Mouse (Mus musculus): Measurements from ENCODE around the gene Il10rb. TPM values are rescaled to one million over a fixed set of nuclear protein-coding genes. Genes with fewer than 3 reads are reported as not detected.
A peak's percentile ranks its signal among the peaks of the same experiment; 100 is the strongest.

Il10rb gene
- 6.9 and 8.9 TPM in 2 replicates for polyA plus RNA-seq (2016; fragmentation: Nextera tagmentation; extraction: Ambion mirVana)

DNA sequence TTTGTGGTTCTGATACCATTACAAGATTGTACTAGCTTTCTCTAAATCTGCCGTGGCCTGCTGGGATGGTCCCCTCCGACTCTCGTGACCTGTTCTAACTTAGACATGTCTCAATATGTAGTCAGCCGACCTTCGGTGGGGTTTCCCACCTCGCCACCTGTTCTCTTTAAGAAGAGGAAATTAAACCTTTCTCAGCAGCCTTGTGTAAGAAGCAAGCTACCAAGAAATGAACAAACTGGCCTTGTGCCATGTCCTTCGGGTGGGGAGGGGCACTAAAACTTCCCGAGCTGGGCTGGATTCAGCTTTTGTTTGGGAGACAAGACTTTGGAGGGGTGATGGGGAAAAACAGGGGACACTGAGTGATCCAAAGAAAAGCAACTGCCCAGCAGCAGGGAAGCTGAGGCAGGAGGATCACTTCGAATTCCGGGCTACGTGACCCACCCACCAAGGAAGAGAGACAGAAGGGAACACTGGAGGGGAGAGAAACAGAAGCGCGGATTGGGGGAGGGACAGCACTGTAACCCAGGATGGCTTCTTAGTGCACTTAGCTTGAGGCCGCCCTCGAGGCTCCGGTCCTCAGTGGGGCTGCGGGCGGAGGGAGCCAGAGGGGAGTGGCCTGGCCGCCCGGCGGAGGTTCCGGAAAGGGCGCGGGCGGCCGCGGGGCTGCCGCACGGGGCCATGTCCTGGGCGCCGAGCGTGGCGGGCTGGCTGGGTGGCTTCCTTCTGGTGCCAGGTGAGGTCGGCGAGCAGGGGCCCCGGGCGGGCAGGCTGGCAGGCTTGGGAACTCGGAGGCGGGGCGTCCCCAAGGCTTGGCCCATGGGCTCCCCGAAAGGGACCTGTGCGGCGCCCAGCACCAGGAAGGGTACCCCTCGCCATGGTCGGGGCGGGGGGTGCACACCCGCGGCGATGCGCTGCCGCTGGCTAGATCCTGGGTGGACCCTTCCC, at the start of gene Il10rb:
Il10rb (plus strand) TSS at position 525 of the 945 bp plus-strand sequence.
- Histone ChIP-seq H3K27ac (replicated peaks) (peak within 1 kb of the TSS; percentile 86), H3K27me3 (ENCODE audit: low read depth, poor library complexity, severe bottlenecking) (peaks cover 21% of the 10 kb centered on the region; the same call in 1 of the 2 replicates), H3K4me3 (peak within 1 kb of the TSS; percentile 82), H3K36me3 (peaks cover 18% of the 10 kb centered on the region), H3K4me1 (peaks cover 21% of the 10 kb centered on the region), H3K9me3 (replicated peaks) (no peaks in the 10 kb centered on the region)
- peak; percentile 55 for DNase-seq (ENCODE audit: low spot score)
- WGBS = 7% methylated on average over 51 of the region's 51 CpGs

DNA sequence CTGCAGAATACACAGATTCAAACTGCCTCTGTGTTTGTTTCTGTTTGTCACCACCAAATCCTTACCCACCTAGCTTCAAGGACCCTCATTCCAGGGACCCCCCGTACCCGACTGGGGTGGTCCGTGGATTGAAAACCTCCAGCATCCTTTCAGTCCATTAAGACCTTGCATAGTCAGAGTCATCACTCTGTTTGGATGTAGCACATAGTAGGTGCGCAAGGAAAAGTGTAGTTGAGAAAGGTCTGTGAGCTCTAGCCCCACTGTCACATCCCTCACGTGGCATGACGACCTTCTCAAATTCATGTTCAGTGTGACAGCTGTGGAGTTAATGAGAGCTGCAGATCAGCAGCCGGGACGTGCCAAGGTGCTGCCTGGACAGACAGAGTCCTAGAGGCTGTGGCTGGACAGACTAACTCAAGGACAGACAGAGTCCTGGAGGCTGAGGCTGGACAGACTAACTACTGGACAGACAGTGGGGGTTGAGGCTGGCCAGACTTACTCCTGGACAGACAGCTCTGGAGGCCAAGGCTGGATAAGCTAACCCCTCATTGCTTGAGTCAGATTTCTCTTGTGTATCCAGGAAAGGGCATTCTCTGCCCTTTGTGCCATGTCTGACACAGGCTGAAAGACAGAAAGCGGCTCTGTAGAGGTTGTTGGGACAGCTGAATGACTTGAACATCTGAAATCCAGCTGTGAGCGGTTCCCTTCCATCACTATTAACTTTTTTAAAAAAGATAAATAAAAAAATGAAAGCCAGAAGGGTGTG, 49.0 kb upstream of the Il10rb start:
- no peak for DNase-seq (ENCODE audit: low spot score)
- no peak overlapping the region for H3K4me3 ChIP-seq
- H3K36me3 ChIP-seq = no peaks in the 10 kb centered on the region
- H3K27ac ChIP-seq (replicated peaks) = no peak overlapping the region
- H3K9me3 ChIP-seq (replicated peaks) = no peaks in the 10 kb centered on the region
- H3K27me3 ChIP-seq (ENCODE audit: low read depth, poor library complexity, severe bottlenecking) = peaks cover 33% of the 10 kb centered on the region
- H3K4me1 ChIP-seq = no peaks in the 10 kb centered on the region; the same call in 1 of the 2 replicates
- WGBS = 80% methylated on average over 10 of the region's 10 CpGs

DNA sequence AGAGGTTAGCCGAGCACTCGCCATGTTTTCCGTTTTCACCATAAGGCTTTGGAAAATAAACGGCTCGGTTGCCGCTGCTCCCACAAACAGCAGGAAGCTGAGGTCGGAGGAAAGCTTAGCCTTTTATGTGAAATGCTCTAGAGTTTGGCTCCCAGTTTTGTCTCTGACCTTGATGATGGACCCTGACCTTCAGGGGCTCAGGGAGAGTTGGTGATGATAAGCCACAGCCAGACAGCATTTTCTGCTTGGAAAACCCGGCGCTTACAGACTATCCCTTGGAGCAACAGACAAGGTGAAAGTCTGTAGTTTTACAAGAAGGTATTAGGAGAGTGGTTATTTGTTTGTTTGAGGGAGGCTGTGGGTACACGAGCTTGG, 48.5 kb upstream of the Il10rb start:
- H3K4me1 ChIP-seq = peaks cover 2% of the 10 kb centered on the region; the same call in 1 of the 2 replicates
- H3K36me3 ChIP-seq = no peaks in the 10 kb centered on the region
- H3K4me3 ChIP-seq = no peak overlapping the region
- H3K27me3 ChIP-seq (ENCODE audit: low read depth, poor library complexity, severe bottlenecking) = peaks cover 30% of the 10 kb centered on the region
- no peak for DNase-seq (ENCODE audit: low spot score)
- no peak overlapping the region for H3K27ac ChIP-seq (replicated peaks)
- WGBS = 58% methylated on average over 10 of the region's 10 CpGs
- no peaks in the 10 kb centered on the region for H3K9me3 ChIP-seq (replicated peaks)

DNA sequence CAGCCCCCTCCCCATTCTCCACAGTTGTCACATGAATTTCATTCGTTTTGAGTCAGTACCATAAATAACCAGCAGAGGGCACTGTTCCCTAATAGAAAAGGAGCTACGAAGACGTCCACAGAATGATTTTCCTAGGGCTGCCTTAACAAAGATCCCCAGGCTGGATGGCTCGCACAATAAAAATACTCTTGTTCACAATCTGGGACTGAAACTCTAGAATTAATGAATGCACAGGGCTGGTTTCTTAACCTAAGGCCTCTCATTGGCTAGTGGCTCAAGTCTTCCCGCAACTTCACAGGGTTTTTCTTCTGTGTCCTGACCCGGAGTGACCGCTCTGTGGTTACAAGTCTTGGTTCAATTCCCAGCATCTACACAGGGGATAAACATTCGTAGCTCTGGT, 47.4 kb upstream of the Il10rb start:
- Histone ChIP-seq H3K4me1 (peaks cover 8% of the 10 kb centered on the region), H3K4me3 (no peak overlapping the region), H3K36me3 (no peaks in the 10 kb centered on the region), H3K9me3 (replicated peaks) (no peaks in the 10 kb centered on the region), H3K27ac (replicated peaks) (no peak overlapping the region; the same call in 1 of the 2 replicates), H3K27me3 (ENCODE audit: low read depth, poor library complexity, severe bottlenecking) (peaks cover 19% of the 10 kb centered on the region)
- WGBS = 44% methylated on average over 8 of the region's 8 CpGs
- peak; percentile 41 for DNase-seq (ENCODE audit: low spot score)

DNA sequence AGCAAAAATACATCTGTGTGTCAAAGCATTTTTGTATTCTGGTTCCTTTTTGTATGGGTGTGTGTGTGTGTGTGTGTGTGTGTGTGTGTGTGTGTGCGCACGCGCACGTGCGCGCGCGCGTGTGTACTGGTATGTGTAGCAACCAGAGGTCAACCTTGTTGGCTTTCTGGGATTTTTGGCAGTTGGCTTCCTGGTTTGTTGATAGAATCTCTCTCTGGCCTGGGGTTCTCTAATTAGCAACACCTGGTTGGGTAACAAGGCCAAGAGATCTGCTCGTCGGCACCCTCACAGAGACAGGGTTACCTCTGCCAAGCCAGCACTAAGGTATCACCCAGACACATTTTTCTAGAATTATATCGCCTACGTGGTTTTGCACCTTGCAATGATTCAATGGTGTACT, 46.4 kb upstream of the Il10rb start:
- no peaks in the 10 kb centered on the region for H3K9me3 ChIP-seq (replicated peaks)
- H3K27me3 ChIP-seq (ENCODE audit: low read depth, poor library complexity, severe bottlenecking) = peaks cover 10% of the 10 kb centered on the region; the same call in 1 of the 2 replicates
- 91% methylated on average over 13 of the region's 13 CpGs for WGBS
- H3K4me3 ChIP-seq = no peak overlapping the region
- no peaks in the 10 kb centered on the region for H3K36me3 ChIP-seq
- H3K27ac ChIP-seq (replicated peaks) = no peak overlapping the region
- H3K4me1 ChIP-seq = peaks cover 8% of the 10 kb centered on the region
- no peak for DNase-seq (ENCODE audit: low spot score)

DNA sequence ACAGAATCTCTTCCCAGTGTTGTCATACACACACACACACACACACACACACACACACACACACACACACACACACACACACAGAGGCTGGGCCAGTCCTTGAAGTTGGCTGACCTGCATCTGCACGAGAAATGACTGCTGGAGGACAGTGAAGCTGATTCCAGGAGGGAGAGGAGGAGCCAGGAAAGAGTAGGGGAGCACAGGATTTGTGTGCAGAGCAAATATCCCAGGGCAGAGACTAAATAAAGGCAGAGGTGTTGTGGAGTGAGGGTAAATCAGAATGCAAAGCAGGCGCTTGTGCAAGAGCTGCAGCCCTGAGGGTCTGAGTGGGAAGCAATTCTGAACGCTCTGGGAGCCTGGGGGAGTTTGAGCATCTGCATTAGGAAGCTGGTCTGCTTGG, 45.8 kb upstream of the Il10rb start:
- 65% methylated on average over 3 of the region's 3 CpGs for WGBS
- no peak overlapping the region for H3K27ac ChIP-seq (replicated peaks)
- no peaks in the 10 kb centered on the region for H3K36me3 ChIP-seq
- peaks cover 4% of the 10 kb centered on the region; the same call in 1 of the 2 replicates for H3K27me3 ChIP-seq (ENCODE audit: low read depth, poor library complexity, severe bottlenecking)
- no peak overlapping the region for H3K4me3 ChIP-seq
- H3K4me1 ChIP-seq = peaks cover 8% of the 10 kb centered on the region
- DNase-seq (ENCODE audit: low spot score) = no peak
- H3K9me3 ChIP-seq (replicated peaks) = no peaks in the 10 kb centered on the region

DNA sequence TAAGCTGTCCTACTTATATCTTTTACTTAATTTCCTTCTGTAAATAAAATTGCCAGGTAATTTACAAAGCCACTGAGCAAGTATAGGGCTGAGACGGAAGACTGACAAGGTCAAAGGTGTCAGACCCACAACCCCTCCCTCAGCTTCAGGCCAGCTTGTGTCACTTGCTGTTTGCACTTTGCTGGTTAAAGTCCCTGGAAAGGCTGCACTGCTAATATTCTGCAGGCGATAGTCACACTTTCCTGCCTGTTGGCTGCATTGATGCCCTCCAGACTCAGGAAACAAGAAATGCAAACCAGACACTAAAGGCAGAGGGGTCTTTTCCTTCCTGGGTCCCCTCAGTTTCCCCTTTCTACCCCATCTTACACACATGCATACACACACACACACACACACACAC, 44.0 kb upstream of the Il10rb start:
- H3K9me3 ChIP-seq (replicated peaks) = no peaks in the 10 kb centered on the region
- WGBS = 71% methylated on average over 2 of the region's 2 CpGs
- no peak for DNase-seq (ENCODE audit: low spot score)
- H3K4me3 ChIP-seq = no peak overlapping the region
- H3K27me3 ChIP-seq (ENCODE audit: low read depth, poor library complexity, severe bottlenecking) = no peaks in the 10 kb centered on the region
- peaks cover 8% of the 10 kb centered on the region for H3K4me1 ChIP-seq
- no peak overlapping the region for H3K27ac ChIP-seq (replicated peaks)
- H3K36me3 ChIP-seq = no peaks in the 10 kb centered on the region

DNA sequence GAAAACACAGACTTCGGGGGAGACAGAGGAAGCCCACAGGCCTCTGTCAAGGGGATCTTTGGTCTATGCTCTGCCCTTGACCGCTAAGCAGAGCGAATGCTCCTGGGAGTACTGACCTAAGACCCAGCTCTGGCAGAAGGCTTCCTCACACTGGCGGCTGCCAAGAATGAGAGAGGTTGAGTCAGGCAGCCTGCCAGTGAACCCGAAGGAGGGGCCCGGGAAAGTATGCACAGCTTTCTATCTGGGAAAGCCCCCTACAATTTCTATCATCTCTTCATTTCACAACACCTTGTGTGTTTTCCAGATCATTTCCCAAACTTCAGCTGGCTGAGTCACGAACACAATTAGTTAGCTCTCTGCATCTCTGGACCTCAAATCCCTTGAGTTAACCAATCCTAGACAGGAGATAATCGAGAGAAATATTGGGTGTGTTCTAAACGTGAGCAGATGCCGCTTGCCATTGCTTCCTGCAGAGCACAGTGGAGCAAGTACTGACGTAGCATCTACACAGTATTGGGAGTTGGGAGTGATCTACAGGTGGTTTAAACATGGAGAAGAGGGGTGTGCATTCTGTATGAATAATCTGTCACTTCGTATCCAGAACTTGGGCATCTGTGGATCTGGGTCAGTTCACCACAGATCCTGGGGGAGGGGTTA, 43.2 kb upstream of the Il10rb start:
- Histone ChIP-seq H3K9me3 (replicated peaks) (no peaks in the 10 kb centered on the region), H3K4me3 (no peak overlapping the region), H3K27ac (replicated peaks) (no peak overlapping the region), H3K4me1 (peaks cover 8% of the 10 kb centered on the region), H3K27me3 (ENCODE audit: low read depth, poor library complexity, severe bottlenecking) (no peaks in the 10 kb centered on the region), H3K36me3 (no peaks in the 10 kb centered on the region)
- DNase-seq (ENCODE audit: low spot score) = no peak
- WGBS = 83% methylated on average over 12 of the region's 12 CpGs

DNA sequence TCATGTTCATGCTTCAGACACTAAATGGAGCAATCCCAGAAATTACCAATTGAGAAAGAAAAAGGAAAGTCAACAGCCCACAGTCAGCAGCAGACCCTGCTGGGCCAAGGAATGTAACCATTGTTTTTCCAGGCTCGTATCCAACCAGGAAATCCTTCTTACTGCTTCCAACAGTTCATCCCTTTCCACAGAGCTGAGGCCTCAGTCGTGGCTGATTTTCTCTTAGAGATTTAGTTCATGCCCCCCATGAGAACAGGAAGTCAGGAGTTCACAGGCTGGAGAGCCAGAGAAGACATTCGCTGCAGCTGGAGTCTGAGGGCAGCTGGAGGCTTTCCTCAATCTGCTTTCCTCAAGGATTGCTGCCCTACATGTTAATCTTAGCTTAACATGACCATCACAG, 42.5 kb upstream of the Il10rb start:
- H3K9me3 ChIP-seq (replicated peaks) = no peaks in the 10 kb centered on the region
- H3K4me3 ChIP-seq = no peak overlapping the region
- WGBS = 30% methylated on average over 3 of the region's 3 CpGs
- H3K27ac ChIP-seq (replicated peaks) = no peak overlapping the region
- H3K36me3 ChIP-seq = no peaks in the 10 kb centered on the region
- H3K27me3 ChIP-seq (ENCODE audit: low read depth, poor library complexity, severe bottlenecking) = no peaks in the 10 kb centered on the region
- no peak for DNase-seq (ENCODE audit: low spot score)
- peaks cover 8% of the 10 kb centered on the region for H3K4me1 ChIP-seq

DNA sequence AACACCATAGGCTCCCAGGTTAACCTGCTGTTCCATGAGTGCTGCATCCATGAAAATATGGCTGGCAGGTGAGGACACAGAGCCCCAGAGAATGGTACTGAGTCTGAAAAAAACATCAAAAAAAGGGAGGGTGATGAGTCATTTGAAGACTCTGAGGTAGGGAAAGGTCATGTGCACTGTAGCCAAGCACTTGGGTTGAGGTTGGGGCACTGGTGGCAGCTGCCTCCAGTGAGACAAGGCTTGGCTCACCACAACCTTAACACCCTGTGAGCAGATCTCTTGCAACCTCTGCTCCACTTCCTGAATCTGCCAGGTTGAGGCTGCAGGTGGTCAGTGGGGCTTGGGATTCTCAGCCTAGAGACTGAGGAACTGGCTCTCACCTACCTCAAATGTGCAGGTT, 39.4 kb upstream of the Il10rb start:
- DNase-seq (ENCODE audit: low spot score) = no peak
- H3K4me3 ChIP-seq = no peak overlapping the region
- no peak overlapping the region for H3K27ac ChIP-seq (replicated peaks)
- H3K27me3 ChIP-seq (ENCODE audit: low read depth, poor library complexity, severe bottlenecking) = 0 out of 2 replicates have a peak, but pooled peaks cover 5% of the 10 kb centered on the region
- peaks cover 8% of the 10 kb centered on the region; the same call in 1 of the 2 replicates for H3K4me1 ChIP-seq
- no peaks in the 10 kb centered on the region for H3K9me3 ChIP-seq (replicated peaks)
- H3K36me3 ChIP-seq = no peaks in the 10 kb centered on the region

DNA sequence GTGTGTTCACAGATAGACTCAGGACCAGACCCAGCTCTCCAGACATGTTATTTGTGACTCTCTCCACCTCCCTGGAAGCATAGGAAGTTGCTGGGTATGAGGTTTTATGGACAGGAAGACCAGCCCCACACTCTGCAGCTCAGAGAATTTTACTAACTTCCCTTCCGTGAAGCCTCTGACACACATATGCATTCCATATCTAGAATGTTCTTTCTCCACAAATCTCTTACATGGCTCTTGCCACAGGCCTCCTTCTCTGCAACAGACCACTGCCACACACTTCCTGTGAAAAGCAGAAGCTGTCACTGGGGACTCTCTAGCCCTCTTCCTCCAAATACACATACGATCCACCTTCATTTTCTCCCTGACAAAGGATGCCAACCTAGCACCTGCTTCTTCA, 38.9 kb upstream of the Il10rb start:
- DNase-seq (ENCODE audit: low spot score) = no peak
- peaks cover 8% of the 10 kb centered on the region; the same call in 1 of the 2 replicates for H3K4me1 ChIP-seq
- 88% methylated on average over 2 of the region's 2 CpGs for WGBS
- H3K27me3 ChIP-seq (ENCODE audit: low read depth, poor library complexity, severe bottlenecking) = 0 out of 2 replicates have a peak, but pooled peaks cover 5% of the 10 kb centered on the region
- no peak overlapping the region for H3K4me3 ChIP-seq
- no peak overlapping the region for H3K27ac ChIP-seq (replicated peaks)
- no peaks in the 10 kb centered on the region for H3K9me3 ChIP-seq (replicated peaks)
- H3K36me3 ChIP-seq = no peaks in the 10 kb centered on the region

Measured in midbrain, embryonic 10.5 days (tissue).